Mouse (Mus musculus): ENCODE measurements around the gene Chn2.

DNA sequence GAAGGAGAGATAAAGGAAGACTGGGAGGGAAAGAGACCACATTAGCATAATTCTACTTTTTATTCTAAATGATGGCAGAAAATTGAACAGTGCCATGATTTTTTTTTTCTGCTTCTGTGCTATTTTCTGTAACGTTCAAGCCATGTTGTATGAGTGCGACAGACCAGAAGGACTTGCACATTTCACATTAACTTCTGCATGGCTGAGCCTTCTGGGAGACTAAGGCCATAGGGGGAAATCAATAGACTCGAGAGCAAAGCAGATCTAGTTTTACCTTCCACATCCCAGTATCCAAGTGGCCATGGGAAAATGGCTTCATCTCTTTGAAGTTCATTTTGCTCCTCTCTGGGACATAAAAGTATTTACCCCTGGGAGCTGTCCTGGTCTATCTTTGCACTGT is 121.9 kb downstream of the Chn2 start:
- no peak for TF ChIP-seq POLR2A (IDR thresholded peaks at IDR 0.05; ENCODE audit: control insufficient read depth in 1 of 2, insufficient read depth in 1 of 2, low read depth in 1 of 2, low read length in 2 of 2, poor library complexity in 1 of 2)
- TF ChIP-seq POLR2AphosphoS2 (IDR thresholded peaks at IDR 0.05; ENCODE audit: low read length) = no peak
- TF ChIP-seq CTCF (IDR thresholded peaks at IDR 0.05 in 2 of 3, conservative IDR thresholded peaks at IDR 0.05 in 1 of 3; ENCODE audit: control insufficient read depth in 1 of 3, insufficient read depth in 1 of 3, low read depth in 2 of 3, low read length in 3 of 3, poor library complexity in 1 of 3, severe bottlenecking in 1 of 3) = no peak
- no peak for TF ChIP-seq MAFK (IDR thresholded peaks at IDR 0.05; ENCODE audit: borderline replicate concordance, low read depth, low read length)
